Mouse (Mus musculus) bone marrow, adult 2 months (tissue): ENCODE results near the gene Npr2. TPM values are rescaled to one million over a fixed set of nuclear protein-coding genes. Genes with fewer than 3 reads are reported as not detected.

Experiments
- H3K27ac ChIP-seq: fragments of 200-500 bp; 2 replicates; pipeline ENCODE4 v1.5.1; 2012; ENCODE audit warnings: low read depth, mild to moderate bottlenecking, control low read depth, inconsistent platforms, low read length; ENCODE audit not compliant: control insufficient read depth, poor library complexity, insufficient read depth
- H3K4me1 ChIP-seq: fragments of 200-500 bp; 2 replicates; pipeline ENCODE4 v1.6.1; 2011; ENCODE audit warnings: low read length; ENCODE audit not compliant: control insufficient read depth, insufficient read depth
- H3K4me3 ChIP-seq: fragments of 200-500 bp; replicated peaks from 2 replicates; pipeline ENCODE3; 2011; ENCODE audit warnings: mild to moderate bottlenecking, low read depth, low read length, control low read depth; ENCODE audit not compliant: control insufficient read depth
- CTCF ChIP-seq: fragments of 200-500 bp; IDR thresholded peaks from 2 replicates; pipeline ENCODE4 v1.5.1; 2011; ENCODE audit warnings: low read length, control low read depth; ENCODE audit not compliant: control insufficient read depth, insufficient read depth
- POLR2A ChIP-seq: fragments of 200-500 bp; IDR thresholded peaks from 2 replicates; pipeline ENCODE4 v1.6.1; 2011; ENCODE audit warnings: low read depth, mild to moderate bottlenecking, control low read depth, low read length, borderline replicate concordance; ENCODE audit not compliant: control insufficient read depth
- WGBS: fragments of 180-500 bp; shearing (Covaris S2); methylation state at CpG from one replicate; pipeline ENCODE4 v1.1.7; 2018; 5-methylcytosine and 5-hydroxymethylcytosine counted together
- polyA plus RNA-seq: library from polyadenylated mRNA; stranded (reverse); fragments of >200 nt; gene quantifications from 2 replicates; pipeline ENCODE4 v1.2.4, GENCODE M21; 2011; ENCODE audit warnings: low replicate concordance; ENCODE audit not compliant: missing spikeins, insufficient read depth, insufficient read length

The Npr2 gene
- polyA plus RNA-seq, 1 experiment, result 3.7 TPM

DNA sequence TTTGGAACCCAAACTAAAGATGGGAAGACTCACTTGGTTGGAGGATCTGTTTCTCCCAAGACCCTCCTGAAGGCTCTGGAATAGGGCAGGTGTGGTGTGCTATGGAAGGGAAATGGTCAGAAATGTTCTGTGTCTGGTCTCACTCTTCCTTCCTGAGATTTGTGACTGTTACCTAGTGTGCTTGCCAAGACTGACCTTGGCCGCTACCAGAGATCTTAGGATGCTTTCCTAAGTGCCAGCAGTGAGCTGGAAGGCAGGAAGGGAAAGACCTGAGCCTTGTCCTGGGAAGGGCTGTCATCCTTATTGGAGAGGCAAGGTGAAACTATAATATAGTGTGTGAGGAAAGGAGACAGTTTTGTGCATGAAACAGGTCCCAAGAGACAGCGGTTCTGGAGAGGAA is 2.0 kb downstream of the Npr2 start:
- no peak overlapping the region for H3K4me3 ChIP-seq
- H3K4me1 ChIP-seq, result no peaks in the 10 kb centered on the region
- H3K27ac ChIP-seq, result no peak overlapping the region
- 81% methylated on average over 2 of the region's 2 CpGs for WGBS
- TF ChIP-seq CTCF, result no peak
- no peak for TF ChIP-seq POLR2A

DNA sequence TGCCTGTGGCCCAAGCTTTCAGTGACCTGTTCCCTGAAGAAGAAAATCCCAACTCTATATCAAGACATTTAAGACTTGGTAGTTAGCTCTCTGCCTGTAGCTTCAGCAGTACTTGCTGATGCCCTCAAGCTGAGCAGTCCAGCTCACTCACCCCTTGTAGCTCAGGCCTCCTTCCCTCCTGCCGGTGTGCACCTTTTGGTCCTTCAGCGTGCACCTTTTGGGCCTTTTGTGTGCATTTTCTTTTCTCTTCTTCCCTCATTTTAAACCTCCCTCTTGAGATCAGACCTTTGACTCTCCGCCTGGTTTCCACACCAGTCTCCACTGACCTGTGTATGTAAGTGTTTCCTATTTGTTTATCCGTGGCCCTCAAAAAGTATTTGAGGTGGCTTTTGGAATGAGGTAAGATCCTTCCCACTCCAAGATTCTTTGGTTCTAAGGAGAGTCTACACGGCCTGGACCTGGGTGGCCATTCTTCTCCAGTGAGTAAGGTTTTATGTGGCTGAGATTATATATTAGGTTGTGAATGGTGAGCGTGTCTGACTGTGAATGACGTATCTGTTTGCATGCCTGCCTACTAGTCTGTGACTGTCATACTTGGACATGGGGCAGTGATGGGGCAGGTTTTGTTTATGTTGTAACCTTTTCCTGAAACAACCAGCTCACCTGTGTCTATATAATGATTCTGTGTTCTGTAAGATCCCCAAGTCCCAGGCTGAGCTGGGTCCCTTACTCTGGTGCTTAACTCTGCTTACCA is 3.1 kb downstream of the Npr2 start:
- Histone ChIP-seq H3K27ac (no peak overlapping the region), H3K4me1 (no peaks in the 10 kb centered on the region), H3K4me3 (no peak overlapping the region)
- WGBS, result 87% methylated on average over 7 of the region's 7 CpGs
- TF ChIP-seq POLR2A (no peak), CTCF (no peak)

DNA sequence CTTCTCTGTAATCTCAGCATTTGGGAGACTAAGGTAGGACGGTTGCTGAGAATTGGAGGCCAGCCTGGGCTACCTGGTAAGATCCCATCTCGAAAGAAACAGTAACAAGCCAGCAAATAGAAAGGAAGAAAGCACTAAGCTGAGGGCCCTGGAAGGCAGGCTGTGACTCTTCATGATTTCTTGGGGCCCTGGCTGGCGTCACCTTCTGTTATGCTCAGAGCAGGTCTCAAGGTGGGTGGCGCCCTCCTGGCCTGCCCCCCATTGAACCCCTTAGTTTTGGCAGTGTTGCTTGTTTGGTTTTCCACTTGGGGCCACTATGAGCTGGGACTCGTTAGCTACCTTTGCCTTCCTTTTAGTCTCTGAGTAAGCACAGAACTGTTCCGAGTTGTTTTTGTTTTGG is 5.0 kb downstream of the Npr2 start:
- no peak overlapping the region for H3K27ac ChIP-seq
- TF ChIP-seq CTCF (no peak), POLR2A (no peak)
- WGBS, result 77% methylated on average over 6 of the region's 6 CpGs
- no peaks in the 10 kb centered on the region for H3K4me1 ChIP-seq
- H3K4me3 ChIP-seq, result no peak overlapping the region

DNA sequence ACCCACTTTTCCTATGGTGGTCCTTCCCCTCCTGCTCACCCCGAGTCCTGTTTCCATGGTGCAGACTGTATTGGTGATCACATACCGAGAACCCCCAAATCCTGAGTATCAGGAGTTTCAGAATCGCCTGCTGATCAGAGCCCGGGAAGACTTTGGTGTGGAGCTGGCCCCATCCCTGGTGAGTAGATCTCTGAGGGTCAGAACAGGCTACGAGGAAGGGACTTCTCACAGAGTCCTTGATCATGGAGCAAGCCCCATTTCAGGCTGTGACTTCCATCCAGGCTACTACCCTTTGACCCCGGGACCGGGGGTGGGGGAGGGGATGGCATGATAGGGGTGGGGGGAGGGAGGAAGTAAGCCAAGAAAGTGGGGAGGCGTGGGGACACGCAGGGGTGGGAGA is 8.3 kb downstream of the Npr2 start:
- Histone ChIP-seq H3K27ac (no peak overlapping the region), H3K4me1 (no peaks in the 10 kb centered on the region), H3K4me3 (no peak overlapping the region)
- 80% methylated on average over 9 of the region's 9 CpGs for WGBS
- no peak for TF ChIP-seq POLR2A
- TF ChIP-seq CTCF, result no peak

DNA sequence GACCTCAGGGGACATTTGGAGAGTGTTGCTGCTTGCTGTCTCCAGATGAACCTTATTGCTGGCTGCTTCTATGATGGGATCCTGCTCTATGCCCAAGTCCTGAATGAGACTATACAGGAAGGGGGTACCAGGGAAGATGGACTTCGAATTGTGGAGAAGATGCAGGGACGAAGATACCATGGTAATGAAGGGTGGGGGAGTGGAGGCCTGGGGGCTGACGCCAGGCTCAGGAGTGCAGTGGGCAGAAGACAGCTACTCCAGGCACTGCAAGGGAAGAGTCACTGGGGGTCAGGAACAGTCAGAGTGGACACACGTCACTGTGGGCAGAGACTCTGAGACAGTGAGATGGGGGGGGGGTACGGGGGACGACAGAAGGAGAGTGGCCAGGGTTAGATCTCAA is 8.8 kb downstream of the Npr2 start:
- no peak for TF ChIP-seq POLR2A
- TF ChIP-seq CTCF, result no peak
- Histone ChIP-seq H3K4me1 (no peaks in the 10 kb centered on the region), H3K27ac (no peak overlapping the region), H3K4me3 (no peak overlapping the region)
- WGBS, result 85% methylated on average over 6 of the region's 6 CpGs

DNA sequence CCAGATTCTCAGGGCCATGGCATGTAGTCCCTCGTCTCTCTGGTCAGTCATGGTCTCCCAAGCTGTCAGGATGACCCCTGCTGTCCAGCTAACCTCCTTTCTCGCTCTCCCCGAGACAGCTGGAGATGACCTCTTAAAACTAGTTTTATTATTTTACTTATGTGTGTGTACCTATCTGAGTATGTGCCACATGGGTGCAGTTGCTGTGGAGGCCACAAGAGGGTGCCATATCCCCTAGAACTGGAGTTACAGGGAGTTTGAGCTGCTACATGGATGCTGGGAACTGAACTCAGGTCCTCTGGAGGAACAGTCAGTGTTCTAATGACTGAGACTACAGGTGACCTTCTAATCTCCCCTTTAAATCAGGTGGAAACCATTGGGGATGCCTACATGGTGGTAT is 18.0 kb downstream of the Npr2 start:
- peak; percentile 21; the same call in 1 of the 2 replicates for TF ChIP-seq CTCF
- no peak for TF ChIP-seq POLR2A

DNA sequence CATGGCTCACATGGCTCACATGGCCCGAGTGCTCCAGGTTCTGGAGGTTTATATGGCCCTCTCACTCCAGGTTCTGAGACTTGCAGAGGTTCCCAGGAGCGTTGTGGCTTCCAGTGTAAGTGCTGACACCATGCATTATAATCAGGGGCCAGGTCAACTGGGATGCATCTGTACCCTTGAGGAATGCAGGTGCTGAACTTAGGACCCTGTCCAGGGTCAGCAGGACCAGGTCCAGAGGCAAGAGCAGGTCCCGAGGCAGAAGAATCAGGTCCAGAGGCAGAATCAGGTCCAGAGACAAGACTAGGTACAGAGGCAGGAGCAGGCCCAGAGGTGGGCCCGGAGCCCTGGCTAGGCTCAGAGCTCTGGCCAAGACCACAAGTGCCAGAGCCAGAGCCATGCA is 21.0 kb downstream of the Npr2 start:
- TF ChIP-seq POLR2A (no peak), CTCF (no peak)

More for the DNA sequence above, 18.0 kb downstream of the Npr2 start:
- WGBS, result 91% methylated on average over 3 of the region's 3 CpGs
- Histone ChIP-seq H3K27ac (no peak overlapping the region), H3K4me3 (no peak overlapping the region), H3K4me1 (no peaks in the 10 kb centered on the region)

DNA sequence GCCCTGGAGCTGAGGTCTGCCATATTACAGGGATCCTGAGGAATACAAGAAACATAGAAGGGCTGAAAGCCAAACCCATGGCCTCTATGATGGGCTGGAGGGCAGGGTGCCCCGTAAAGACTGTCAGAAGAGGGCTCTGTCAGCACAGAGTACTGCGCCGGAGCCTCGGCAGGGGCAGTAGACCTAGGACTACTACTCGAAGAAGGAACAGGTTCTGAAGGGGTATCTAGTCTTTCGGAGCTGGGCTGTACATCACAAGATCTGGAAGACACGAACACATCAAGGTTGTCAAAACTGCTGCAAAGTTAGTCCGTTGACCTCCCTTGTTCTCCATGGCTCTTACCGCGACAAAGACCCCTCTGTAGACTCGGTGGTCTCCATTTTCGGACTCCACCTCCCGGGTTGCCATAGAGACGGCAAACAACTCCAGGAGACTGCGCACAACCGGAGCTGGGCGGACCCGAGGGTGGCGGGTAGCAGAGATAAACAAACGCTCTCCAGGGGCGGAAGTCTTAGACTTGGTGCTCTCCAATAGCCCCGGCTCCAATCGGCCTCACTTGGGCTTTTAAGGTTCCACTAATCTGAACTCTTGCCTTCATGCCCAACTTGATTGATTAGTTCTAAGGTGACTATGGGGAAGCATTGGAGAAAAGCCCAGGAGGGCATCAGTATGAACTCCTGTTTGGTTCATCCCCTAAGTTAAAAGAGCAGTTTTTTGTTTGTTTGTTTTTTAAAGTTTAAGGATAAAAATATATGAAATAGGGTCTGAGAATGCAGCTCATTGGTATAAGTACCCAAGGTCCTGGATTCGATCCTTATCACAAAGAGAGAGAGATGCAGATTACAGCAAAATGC is 21.7 kb downstream of the Npr2 start, which contains the start of gene Spag8:
Gene Spag8 (minus strand): TSS at position 434 of the 855 bp plus-strand sequence.
- WGBS, result 32% methylated on average over 24 of the region's 24 CpGs

More for the DNA sequence above, 21.0 kb downstream of the Npr2 start:
- H3K27ac ChIP-seq, result no peak overlapping the region
- H3K4me3 ChIP-seq, result no peak overlapping the region
- 75% methylated on average over 4 of the region's 4 CpGs for WGBS
- H3K4me1 ChIP-seq, result no peaks in the 10 kb centered on the region

More for the DNA sequence above, 21.7 kb downstream of the Npr2 start, which contains the start of gene Spag8:
- H3K4me3 ChIP-seq, result no peak within 1 kb of the TSS
- H3K27ac ChIP-seq, result no peak within 1 kb of the TSS
- TF ChIP-seq CTCF (no peak), POLR2A (no peak)
- no peaks in the 10 kb centered on the region for H3K4me1 ChIP-seq
